Mouse (Mus musculus): Measurements from ENCODE around the gene Coa3. TPM values are rescaled to one million over a fixed set of nuclear protein-coding genes. Genes with fewer than 3 reads are reported as not detected.

Coa3 gene
- 165 and 213 TPM in 2 replicates for polyA plus RNA-seq (2012; rRNA removed)

DNA sequence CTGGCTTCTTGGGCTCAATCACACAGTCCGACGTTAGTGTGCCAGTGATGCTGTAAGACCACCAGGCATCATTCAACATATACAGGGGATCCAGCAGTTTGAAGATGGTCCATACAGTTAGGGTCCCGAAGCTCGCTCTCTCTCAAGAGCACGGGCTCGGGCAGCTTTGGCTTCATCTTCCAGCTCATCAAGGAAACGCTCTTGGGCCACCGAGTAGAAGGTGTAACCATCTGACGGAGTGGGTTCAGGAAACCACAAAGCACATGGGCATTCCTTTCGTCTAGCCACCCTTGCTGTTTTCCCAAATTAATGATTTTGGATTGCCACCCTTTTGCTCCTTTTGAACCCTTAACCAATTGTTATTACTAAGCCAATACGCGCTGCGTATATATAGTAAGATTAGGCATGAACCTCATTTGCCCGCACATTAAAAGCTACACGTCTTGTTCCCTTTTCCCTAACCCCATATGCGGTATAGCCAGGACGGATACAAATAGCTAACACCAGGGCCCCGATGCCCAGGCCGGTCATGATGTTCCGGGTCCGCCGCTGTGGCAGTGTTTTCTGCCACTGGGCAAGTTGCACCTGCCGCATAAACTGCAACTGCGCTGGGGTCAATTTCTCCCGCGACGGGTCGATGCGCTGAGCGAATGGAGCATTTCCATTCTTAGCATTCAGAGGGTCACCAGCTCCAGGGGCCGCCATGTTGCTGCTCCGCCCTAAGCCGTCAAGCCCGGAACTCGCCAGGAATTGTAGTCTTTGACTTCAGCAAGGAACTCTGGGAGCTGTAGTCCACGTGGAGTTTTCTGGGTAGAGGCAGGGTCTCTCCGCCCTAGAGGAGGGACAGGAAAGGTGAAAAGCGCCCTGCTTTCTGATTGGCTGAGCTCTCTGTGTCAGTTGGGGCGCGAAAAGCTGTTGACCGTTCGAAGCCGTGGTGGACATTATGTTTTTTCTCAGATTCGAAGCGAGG lies at the start of gene Coa3, which contains the start of gene Cntd1:
TSS of gene Coa3 (minus strand) at position 892 of the 970 bp plus-strand sequence.
TSS of gene Cntd1 (plus strand) at position 790 of the 970 bp plus-strand sequence.

DNA sequence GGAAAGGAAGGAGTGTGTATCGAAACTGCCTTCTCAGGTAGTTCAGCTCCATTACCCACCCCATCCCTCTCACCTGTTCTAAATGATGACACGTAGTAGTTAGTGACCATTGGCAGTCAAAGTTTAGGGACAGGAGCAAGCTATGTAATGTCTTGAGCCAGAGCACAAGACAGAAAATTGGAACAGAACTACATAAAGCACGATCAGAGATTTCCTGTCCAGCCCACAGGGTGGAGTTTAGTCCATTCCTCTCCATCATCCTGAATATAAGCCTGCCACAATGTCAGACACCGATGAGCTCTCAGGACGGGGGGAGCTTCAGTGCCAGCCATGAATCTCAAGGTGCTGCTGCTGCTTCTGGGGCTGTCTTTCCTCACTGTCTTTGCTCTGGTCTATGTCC lies 45.8 kb upstream of the Coa3 start, which contains the start of gene Aoc2:
TSS of gene Aoc2 (plus strand) at position 301 of the 400 bp plus-strand sequence.

GRCm38 (mm10) chr11:101315665-101316500 lies 37.0 kb upstream of the Coa3 start, which contains the start of gene Psme3:
TSS of gene Psme3 (plus strand) at chr11:101316213.

DNA sequence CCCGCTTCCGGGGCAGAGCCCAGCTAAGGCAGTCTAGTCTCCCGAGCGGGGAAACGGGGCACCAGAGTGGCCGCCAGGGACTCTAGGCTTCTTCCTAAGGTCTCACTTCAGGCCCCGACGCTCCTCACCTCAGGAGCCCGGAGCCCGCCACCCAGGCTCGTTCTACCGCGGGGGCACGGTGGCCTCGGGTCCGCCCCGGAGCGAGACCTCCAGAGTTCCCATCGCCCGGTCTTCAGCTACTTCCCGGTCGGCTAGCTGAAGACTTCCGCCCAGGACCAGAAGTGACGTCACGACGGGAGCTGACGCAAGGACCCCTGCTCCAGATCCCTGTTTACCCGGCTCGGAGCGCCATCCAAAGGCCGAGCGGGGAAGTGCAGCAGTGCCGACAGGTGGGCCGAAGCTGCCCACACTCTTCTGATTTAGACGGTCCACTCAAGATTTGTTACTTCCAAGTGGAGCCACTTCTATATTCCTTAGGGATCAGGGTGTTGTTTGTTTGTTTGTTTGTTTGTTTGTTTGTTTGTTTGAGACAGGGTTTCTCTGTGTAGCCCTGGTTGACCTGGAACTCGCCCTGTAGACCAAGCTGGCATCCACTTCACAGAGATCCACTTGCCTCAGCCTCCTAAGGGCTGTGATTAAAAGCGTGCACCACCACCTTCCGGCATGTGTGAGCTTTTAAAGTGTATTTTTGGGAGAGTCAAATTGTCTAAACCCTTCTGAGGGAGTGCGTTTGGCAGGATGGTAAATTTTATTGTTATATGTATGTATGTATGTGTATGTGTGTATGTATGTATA lies 23.3 kb upstream of the Coa3 start, which contains the start of gene Becn1:
TSS of gene Becn1 (minus strand) at position 283 of the 795 bp plus-strand sequence.

GRCm38 (mm10) chr11:101259948-101260825 lies 18.7 kb downstream of the Coa3 start, which contains the start of gene Wnk4:
TSS of gene Wnk4 (plus strand) at chr11:101260567.

GRCm38 (mm10) chr11:101253613-101254389 lies 25.1 kb downstream of the Coa3 start, which contains the start of gene Vps25:
TSS of gene Vps25 (plus strand) at chr11:101253707.

DNA sequence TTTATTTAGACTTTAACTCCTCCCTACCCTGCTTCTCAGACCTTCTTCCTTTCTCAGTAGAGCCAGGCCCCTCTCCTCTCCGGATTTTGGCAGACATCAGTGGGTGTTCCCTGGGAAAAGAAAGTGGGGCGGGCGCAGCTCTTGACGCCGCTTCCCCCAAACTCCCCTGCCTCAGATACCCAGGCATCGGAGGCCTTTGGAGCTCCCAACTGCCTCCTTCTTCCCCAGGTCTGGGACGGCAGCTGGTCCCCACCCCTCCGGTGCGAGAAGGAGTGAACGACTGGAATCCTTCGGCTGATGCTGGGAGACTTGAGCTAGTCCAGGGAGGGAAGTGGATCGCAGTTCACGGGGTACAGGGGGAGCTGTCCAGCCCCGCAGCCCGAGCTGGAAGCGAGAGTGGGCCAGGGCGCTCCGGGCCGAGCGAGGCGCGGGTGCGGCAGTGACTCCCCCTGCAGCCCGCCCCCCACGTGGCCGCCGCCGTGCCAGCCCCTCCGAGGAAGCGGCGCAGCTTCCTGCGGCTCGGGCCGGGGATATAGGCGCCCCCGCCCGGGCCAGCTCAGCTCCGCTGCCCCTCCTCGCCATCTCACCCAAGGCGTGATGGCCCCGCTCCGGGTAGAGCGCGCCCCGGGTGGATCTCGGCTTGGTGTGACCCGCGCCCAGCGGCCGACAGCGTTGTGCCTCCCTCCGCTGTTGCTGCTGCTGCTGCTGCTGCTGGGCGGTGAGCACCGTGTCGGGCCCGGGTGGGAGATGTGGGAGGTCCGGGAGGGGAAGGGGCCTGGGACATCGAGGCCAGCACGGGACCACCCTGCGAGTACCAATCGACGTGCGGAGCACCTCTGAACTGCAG lies 32.8 kb downstream of the Coa3 start, which contains the start of gene Ramp2:
TSS of gene Ramp2 (plus strand) at position 174 of the 847 bp plus-strand sequence.

Other genes with a start within 250 kb of the Coa3 start
- gene Naglu, start 209.1 kb downstream of the Coa3 start, polyA plus RNA-seq (2012; rRNA removed), result 10.6 and 11.5 TPM in 2 replicates
- 0.63 and 0.65 TPM in 2 replicates for gene Hsd17b1, start 200.7 kb downstream of the Coa3 start, polyA plus RNA-seq (2012; rRNA removed)
- 49.3 and 50.2 TPM in 2 replicates for gene Coasy, start 196.5 kb downstream of the Coa3 start, polyA plus RNA-seq (2012; rRNA removed)
- 65.4 and 71.6 TPM in 2 replicates for gene Mlx, start 191.8 kb downstream of the Coa3 start, polyA plus RNA-seq (2012; rRNA removed)
- 19.1 and 19.5 TPM in 2 replicates for gene Psmc3ip, start 183.7 kb downstream of the Coa3 start, polyA plus RNA-seq (2012; rRNA removed)
- gene Retreg3, start 159.2 kb downstream of the Coa3 start, polyA plus RNA-seq (2012; rRNA removed), result 66.9 and 68.5 TPM in 2 replicates
- gene Tubg1, start 159.2 kb downstream of the Coa3 start, polyA plus RNA-seq (2012; rRNA removed), result 15.2 and 15.6 TPM in 2 replicates
- 31.8 and 33.7 TPM in 2 replicates for gene Tubg2, start 123.2 kb downstream of the Coa3 start, polyA plus RNA-seq (2012; rRNA removed)
- gene Cntnap1, start 108.6 kb downstream of the Coa3 start, polyA plus RNA-seq (2012; rRNA removed), result 7.4 and 9.2 TPM in 2 replicates
- gene Plekhh3, start 107.8 kb downstream of the Coa3 start, polyA plus RNA-seq (2012; rRNA removed), result 6.5 and 7.9 TPM in 2 replicates
- 0.21 and 0.28 TPM in 2 replicates for gene Ccr10, start 103.7 kb downstream of the Coa3 start, polyA plus RNA-seq (2012; rRNA removed)
- 37.9 and 39.6 TPM in 2 replicates for gene Ezh1, start 52.7 kb downstream of the Coa3 start, polyA plus RNA-seq (2012; rRNA removed)
- gene Ramp2, start 33.1 kb downstream of the Coa3 start, polyA plus RNA-seq (2012; rRNA removed), result 79.4 and 81.7 TPM in 2 replicates
- gene Vps25, start 25.4 kb downstream of the Coa3 start, polyA plus RNA-seq (2012; rRNA removed), result 56.9 and 58.5 TPM in 2 replicates
- gene Wnk4, start 18.5 kb downstream of the Coa3 start, polyA plus RNA-seq (2012; rRNA removed), result 4.4 and 5.4 TPM in 2 replicates
- gene Cntd1, start 102 bp downstream of the Coa3 start, polyA plus RNA-seq (2012; rRNA removed), result 0.66 and 0.69 TPM in 2 replicates
- 115 and 124 TPM in 2 replicates for gene Becn1, start 23.2 kb upstream of the Coa3 start, polyA plus RNA-seq (2012; rRNA removed)
- 103 and 105 TPM in 2 replicates for gene Psme3, start 37.1 kb upstream of the Coa3 start, polyA plus RNA-seq (2012; rRNA removed)
- gene Aoc2, start 45.9 kb upstream of the Coa3 start, polyA plus RNA-seq (2012; rRNA removed), result 7.0 and 7.4 TPM in 2 replicates
- 0.52 and 0.82 TPM in 2 replicates for gene Aoc3, start 51.5 kb upstream of the Coa3 start, polyA plus RNA-seq (2012; rRNA removed)
- 0.03 and 0.05 TPM in 2 replicates for gene G6pc, start 88.4 kb upstream of the Coa3 start, polyA plus RNA-seq (2012; rRNA removed)
- 49.2 and 49.6 TPM in 2 replicates for gene Aarsd1, start 138.5 kb upstream of the Coa3 start, polyA plus RNA-seq (2012; rRNA removed)
- gene Gm27029, start 145.7 kb upstream of the Coa3 start, polyA plus RNA-seq (2012; rRNA removed), result 4.1 and 4.2 TPM in 2 replicates
- 29.8 and 30.1 TPM in 2 replicates for gene Rundc1, start 146.0 kb upstream of the Coa3 start, polyA plus RNA-seq (2012; rRNA removed)
- gene Ptges3l, start 146.2 kb upstream of the Coa3 start, polyA plus RNA-seq (2012; rRNA removed), result 2.3 and 5.0 TPM in 2 replicates
- gene Rpl27, start 163.2 kb upstream of the Coa3 start, polyA plus RNA-seq (2012; rRNA removed), result 841 and 842 TPM in 2 replicates
- 6.2 and 7.4 TPM in 2 replicates for gene Ifi35, start 169.3 kb upstream of the Coa3 start, polyA plus RNA-seq (2012; rRNA removed)
- gene Rnd2, start 185.9 kb upstream of the Coa3 start, polyA plus RNA-seq (2012; rRNA removed), result 118 and 125 TPM in 2 replicates
- gene Vat1, start 187.1 kb upstream of the Coa3 start, polyA plus RNA-seq (2012; rRNA removed), result 162 and 171 TPM in 2 replicates